Mouse (Mus musculus) neural tube, embryonic 10.5 days (tissue): ENCODE results near the gene Lrrc75b.

Experiments
- DNase-seq: peaks from one replicate; pipeline ENCODE4 v3.0.0-alpha.2; 2017; ENCODE audit warnings: low spot score; ENCODE audit errors: extremely low spot score

The Lrrc75b gene

DNA sequence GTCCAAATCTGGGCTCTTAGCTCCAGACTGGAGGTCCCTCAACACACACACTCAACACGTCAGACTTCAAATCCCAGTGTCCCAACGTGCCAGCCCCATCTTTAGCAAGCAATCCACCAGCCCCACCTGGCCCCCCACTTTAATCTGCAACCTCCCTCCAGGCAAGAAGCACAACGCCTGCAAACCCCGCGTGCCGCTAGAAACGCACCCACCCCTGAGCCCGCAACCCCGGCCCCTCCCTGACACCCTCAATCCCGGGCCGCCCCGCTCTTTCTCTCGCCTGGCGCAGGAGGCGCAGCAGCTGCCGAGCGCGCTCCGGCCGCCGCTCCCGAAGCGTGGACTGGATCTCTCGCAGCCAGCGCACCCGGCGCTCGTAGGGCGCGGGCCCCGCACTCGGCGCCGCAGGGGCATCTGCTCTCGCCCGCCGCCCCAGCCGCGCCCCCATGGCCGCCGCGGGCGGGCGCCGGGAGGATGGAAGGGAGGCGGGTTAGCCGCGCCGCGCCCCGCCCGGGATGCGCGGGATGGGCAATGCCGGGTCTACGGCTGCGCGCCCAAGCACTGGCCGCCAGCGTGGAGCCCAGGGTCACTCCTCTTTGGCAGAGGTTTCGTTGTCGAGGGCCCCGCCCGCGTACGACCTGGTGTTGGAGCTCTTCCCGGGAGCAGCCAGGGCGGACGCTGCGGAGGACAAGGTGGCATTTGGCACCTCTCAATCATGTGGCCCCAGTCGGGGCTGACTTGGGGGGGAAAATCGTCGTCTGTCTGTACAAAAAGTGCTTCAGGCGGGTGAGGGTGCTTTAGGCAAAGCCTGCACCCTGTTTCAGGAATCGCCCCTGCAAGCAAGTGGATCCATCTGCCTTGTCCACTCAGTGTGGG, at the start of gene Lrrc75b:
Gene Lrrc75b (minus strand): TSS at position 655 of the 873 bp plus-strand sequence.
- peak; percentile 67 for DNase-seq

DNA sequence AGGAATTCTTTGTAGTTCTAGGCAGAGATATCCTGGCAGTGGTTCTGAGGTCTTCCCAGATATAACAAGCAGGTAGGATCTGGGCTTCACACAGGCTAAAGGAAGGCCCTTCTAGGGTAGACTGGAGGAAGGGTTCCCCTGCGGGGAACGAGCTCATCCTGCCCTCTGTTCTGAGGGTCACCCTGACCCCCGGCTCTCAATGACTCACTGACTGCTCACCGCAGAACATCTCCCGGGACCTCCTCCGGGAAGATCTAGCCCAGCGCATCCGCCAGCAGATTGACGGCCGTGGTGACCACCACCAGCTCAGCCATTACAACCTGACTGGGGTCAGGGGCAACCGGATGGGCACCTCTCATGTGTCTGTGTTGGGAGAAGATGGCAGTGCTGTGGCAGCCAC, 48.8 kb upstream of the Lrrc75b start:
- no peak for DNase-seq

DNA sequence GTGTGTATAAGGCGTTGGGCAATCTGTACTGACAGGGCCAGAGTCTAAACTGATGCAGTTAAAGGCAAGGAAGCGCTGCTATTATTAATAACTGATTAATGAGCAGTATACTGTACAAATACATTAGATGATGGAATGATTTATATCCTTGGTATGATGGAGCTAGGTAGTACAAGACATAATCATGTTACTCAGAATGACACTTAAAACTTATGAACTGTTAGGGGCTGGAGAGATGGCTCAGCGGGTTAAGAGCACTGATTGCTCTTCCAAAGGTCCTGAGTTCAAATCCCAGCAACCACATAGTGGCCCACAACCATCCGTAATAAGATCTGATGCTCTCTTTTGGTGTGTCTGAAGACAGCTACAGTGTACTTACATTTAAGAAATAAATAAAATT, 47.1 kb upstream of the Lrrc75b start:
- DNase-seq = no peak

DNA sequence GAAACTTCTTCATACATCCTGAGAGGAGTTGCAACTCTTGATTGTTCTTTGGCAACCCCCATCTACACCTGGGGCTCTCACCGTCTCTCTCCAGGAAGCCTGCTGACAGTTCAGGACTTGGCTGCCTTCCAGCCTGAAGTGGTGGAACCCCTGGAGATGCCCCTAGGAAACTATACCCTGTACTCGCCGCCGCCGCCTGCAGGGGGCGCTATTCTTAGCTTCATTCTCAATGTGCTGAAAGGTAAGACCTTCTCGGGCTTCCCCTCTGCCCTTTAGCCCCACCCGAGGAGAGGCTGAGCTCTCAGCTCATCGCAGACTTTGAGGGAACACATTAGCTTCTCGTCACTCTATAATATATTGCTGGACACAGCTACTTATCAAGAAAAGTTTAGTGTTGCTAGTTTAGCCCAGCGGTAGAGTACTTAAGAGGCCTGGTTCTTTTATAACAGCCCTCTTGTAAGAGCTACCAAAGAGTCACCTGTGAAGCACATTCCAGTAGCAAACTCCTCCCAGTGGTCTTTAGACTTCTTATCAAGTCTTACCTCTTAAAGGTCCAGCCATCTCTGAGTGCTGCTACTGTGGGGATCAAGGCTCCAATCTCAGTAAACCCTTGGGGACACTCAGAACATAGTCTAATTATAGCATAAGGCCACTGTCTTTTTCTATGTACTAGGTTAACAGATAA, 45.2 kb upstream of the Lrrc75b start:
- no peak for DNase-seq

DNA sequence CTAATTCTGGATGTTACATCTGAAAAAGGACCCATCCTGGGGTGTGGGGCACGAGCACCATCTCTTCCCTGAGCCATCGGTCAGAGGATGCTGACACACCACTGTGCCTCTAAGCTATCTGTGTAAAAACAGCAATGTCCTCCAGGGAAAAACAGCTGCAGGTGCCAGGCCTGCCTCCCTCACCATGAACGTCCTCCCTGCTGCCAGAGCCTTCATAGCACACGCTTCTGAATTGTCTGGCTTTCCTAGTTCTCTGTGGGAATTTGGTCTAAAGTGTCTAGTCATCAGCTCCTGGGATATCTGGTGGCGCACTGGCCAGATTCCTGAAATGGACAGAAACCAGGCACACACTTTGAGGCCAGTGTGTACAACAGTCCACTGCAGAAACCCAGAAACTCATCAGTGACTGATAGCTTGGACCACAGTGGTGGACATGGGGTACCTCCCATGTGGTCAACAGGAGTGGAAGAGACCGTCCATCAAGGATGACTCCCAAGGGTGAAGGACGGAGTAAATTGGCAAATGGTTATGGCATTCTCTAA, 40.1 kb upstream of the Lrrc75b start:
- no peak for DNase-seq

DNA sequence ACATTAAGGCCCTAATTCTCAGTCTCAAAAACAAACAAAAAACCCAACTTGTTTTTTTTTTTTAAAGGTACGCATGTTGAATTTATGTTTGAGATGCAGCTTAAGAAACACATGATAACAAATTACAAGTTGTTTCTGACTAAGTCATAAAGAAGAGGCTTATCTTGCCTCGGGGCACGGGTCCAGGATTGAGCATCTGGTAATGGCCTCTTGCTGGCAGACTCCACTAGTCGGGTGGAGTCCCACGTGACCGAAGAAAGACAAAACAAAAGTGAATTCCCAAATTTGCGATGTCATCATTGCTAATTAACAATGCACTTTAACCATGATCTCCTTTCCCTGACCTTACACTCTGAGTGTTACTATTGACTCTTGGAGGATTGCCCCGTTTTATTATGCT, 35.9 kb upstream of the Lrrc75b start:
- DNase-seq = no peak

DNA sequence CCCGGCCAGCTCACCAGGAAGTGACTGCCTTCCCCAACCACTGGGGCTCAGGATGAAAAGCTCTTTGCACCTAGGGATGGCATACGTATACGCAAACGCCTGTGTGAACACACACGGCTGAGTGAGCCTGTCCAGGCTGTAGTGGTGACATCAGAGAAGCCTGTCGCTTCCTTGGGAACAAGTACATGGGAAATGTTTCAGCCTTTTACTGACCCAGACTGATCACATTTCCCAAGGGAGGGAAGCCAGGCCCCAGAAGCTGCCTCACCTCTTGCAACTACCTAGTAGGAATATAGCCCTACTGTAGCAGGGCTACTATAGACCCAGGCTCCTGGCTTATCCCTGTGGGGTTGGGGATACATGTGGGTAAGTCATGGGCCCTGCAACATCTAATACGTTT, 32.5 kb upstream of the Lrrc75b start:
- DNase-seq = no peak

DNA sequence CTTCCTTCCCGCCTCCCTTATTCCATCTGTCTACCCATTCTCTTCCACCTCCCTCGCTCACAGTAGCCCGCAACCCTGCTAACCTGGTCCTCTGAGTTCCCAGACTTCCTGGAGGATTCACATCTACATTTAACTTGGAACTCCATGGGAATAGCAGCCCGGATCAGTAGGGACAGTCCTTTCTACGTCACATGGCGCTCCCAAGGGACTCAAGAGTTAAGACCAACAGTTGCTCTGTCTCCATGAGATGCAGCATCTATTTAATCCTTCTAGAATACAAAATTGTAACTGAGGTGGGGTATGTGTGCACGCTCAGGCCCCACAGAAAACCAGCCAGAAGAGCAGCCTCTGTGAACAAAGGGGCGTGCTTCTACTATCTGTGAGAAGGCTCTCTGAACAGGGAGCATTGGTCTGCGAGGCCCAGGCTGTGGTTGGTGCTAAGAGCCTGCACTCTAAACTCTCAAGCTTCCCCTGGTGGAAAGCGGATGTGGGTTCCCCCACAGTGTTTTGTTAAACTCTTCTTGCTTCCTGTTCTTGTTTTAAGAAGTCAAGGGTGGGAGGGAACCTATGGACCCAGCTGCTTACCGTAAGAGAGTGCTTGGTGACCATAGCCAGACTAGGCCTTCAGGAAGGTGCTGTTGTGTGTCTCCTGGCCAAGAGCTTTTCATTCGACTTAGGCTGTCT, 31.2 kb upstream of the Lrrc75b start:
- no peak for DNase-seq

DNA sequence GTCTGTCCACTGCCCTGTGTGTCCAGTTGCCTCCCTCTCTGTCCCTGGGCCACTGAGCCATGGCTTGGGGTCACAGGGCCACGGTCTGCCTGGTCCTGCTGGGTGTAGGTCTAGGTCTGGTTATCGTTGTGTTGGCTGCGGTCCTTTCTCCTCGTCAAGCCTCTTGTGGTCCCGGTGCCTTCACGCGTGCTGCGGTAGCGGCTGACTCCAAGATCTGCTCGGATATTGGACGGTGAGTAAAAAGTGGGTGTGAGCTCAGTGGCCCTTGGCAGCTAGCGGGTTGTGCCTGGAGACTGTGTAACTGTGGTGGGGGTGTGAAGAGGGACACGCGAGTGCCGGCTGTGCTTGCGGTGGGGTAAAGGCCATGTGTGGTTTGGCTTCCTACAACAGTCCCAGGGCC, 29.5 kb upstream of the Lrrc75b start:
- DNase-seq = no peak

DNA sequence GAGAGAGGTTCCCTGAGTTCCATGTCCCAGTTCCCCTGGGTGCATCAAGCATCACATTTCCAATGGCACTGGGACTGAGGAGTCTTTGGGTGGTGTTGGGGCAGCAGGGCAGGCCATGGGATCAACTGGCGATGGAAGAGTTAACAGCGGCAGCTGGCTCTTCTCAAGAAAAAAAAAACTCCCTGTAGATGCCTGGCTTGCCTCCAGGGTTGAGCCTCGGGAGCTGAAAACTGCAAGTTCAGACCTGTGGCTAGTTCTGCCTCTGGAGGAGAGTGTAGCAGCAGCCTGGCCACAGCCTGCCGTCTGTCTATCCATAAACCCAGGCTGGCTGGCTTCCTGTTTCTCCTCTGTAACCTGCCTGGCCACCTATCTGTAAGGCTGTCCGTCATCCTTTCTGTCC, 29.0 kb upstream of the Lrrc75b start, which contains the start of gene Ggt5:
Gene Ggt5 (plus strand): TSS at position 212 of the 400 bp plus-strand sequence.
- no peak for DNase-seq

DNA sequence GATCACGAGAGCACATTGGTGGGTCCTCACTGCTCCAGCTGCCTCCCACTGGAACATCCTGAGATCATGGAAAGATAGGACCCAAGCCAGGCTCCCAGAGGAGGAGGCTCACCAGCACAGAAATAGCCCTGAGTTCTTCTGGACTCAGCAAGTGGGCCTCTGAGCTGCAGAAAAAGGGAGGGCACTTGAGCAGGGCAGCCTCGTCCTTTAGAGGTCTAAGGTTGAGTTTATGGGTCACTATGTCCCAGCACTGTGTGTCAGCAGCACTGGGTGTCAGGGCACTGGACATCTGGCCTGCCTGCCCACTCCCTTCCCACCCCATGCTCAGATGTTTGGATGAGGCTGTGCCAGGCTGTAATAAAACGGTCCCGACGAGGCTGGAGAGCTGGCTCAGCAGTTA, 28.2 kb upstream of the Lrrc75b start:
- DNase-seq = no peak

DNA sequence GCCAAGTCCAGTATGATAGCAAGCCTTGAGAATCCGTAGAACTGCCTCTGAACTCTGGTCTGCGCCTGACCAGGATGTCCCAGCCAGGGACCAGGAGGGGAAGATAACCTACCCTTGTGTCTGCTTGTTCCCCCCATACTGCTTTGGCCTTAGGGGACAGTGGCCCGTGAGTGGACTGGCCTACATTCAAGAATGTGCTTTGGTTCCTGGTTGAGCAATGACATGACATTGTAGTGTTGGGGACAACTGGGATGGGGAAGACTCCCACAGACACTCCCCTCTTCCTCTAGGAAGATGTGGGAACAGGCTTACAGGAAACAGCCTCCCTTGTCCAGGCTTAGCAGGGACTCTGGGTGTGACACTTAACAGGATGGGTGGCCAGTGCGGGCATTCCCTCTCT, 27.7 kb upstream of the Lrrc75b start:
- no peak for DNase-seq

DNA sequence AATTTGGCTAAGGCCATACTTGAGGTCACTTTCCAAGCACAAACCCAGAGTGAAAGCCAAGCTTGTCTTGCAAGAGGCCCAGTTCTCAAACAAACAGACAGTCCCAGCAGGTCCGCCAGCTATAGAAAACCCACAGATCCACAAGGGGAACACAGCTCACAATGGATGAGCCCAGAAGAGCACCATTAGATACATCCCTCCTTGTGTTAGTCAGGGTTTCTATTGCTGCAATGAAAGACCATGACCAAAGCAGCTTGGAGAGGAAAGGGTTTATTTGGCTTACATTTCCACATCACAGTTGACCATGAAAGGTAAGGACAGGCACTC, 26.4 kb upstream of the Lrrc75b start:
- DNase-seq = no peak

DNA sequence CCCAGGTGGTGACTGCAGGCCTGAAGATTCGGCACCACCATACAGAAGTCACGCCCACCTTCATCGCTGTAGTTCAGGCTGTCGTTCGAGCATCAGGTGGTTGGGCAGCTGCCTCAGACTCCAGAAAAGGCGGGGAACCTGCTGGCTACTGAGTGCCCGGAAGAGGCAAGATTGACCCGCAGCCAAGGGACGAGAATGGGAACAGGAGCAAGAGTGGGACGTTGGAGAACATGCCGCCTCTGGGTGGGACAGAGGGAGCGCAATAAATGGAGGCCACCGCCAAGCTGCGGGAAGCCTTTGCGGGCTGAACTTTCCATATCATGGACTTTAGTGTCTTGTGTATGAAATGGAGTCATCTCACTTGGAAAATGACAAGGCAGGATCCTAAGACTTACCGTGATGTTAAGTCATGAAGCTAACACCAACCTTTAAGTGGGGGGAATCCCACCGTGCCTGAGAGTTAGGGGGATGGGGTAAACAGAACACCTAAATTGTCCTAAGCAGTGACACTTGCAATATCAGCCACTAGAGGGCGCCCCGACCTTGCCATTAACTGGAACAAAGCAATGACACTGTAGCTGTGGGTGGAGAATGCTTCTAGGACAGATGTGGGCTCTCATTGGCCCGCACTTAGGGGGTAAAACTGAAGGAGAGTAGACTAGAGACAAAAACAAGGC, 25.9 kb upstream of the Lrrc75b start:
- DNase-seq = peak; percentile 94

DNA sequence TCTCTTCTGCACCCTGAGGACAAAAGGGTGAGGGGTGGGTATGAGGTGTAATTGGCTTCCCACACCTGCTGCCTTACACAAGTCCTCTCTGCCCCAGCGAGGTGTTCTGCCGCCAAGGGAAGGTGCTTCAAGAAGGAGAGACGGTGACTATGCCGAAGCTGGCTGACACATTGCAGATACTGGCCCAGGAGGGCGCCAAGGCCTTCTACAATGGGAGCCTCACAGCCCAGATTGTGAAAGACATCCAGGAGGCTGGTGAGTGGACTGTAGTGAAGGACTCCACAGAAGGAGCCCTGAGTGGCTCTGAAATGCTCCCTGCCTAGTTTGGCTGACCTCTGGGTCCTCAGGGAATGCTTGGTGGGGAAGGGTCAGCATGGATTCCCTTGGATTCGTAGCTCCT, 19.0 kb upstream of the Lrrc75b start:
- DNase-seq = no peak

DNA sequence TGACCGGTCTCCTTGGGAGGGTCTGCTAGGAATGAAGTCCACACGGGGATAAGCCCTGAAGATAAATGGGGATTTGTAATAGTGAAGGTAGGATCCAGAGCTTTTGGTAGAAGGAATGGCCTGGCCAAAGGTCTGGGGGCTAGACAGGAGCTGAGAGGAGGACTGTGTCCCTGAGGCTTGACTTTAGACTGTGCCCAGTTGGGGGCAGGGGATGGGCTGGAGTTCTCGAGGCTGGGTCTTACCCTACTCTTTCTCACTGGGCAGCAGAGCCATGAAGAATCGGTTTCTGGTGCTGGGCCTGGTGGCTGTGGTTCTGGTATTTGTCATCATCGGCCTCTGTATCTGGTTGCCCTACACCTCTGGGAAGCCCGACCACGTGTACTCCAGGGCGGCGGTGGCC, 13.8 kb upstream of the Lrrc75b start:
- DNase-seq = no peak

DNA sequence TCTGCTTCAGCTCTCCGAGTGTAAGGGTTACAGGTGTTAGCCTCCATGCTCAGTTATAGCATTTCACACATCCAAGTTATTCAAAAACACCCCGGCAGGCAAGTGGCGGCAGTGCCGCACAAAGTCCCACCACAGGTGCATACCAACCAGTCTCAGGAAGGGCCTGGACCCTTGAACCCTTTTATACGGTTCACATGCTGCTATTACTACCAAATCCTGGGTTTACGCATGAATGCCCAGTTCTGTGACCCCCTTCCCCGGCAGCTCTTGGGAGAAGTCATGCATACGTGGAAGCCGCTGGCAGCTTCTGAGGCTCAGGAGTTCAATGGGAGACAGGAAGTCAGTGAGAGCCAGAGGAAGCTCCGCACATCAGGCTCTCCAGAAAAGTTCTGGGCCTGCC, 13.1 kb upstream of the Lrrc75b start:
- DNase-seq = no peak

DNA sequence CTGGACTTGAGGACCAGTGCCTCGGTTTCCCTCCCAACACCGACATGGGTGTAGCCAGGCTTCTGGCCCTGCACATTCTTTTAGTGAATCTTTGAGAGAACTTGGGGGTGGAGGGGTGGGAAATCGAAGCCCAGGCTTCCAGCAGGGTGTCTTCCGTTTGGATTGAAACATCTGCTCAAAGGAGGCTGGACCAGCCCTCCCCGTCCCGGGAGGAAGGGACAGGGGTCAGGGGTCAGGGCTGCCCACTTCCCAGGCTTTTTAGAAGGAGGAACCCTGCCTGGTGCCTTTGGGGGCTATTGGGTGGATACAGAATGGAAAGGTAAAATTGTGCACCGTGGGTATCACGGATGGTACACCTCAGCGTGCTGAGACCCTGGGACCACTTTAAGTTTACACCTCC, 11.8 kb upstream of the Lrrc75b start:
- DNase-seq = no peak

DNA sequence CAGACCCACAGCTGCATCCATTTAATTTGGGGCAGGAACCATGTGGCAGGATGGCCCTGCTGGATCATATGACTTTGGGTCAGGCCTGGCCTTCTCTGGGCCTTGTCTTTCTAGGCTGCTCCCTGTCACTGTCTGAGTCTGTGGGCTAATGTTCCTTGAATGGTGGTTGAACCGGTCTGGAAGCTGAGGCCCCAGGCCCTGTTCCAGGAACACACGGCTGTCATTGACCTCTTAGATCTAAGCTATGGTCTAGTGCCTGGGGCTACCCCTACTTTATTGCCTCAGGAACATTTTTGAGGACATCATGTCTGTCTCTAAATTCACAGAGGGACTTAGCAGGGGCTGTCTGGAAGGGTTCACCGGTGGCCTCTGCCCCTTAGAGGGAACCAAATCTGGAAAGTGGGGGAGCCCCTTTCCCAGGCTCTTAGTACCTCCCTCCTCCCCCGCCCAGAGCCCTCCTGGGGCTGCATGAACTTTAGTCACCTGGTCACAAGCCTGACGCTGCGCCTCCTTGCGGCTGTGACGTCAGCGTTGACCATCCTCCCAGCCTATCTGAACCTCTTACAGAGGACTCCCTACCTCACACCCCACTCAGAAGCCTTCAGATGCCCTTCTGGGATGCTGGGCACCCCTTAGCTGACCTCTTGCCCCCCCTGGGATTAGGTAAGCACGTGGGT, 11.0 kb upstream of the Lrrc75b start:
- no peak for DNase-seq

DNA sequence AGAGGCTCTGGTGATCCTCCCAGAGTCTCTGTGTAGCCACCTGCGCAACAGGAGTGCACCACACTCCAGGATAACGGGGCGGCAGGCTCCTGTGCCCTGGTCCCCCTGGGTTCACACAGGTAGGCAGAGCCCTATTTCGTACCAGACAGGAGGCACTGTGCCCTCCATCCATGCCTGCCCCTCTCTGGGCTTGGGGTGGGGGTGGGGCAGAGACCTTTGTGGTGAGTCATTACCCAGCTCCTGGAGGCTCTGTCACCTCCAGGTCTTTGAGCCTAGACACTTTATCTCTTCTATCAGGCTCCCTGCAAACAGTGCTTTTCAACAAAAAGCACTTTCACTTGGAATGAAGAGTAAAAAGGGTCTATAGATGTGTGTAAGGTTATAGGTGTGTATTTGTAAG, 8.7 kb upstream of the Lrrc75b start:
- DNase-seq = no peak

DNA sequence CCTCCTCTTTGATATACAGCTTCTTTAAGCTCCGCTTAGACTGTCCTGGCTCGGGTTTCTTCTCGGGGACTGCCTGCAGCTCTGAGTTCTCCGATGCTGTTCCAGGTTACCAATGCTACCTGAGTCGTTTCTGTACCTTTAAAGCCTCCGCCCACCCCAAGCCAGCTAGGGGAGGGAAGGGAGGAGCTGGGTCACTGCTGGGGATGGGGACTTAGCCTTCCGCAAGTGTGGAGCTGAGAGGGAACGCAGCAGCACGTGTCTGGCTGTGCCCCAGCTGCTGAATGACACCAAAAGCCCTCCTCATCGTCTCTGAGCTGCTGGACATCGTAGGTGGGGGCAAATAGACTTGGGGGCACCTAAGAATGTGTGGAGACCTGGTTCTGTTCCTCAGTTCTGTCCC, 8.3 kb upstream of the Lrrc75b start:
- no peak for DNase-seq
